9 mouse cellular contexts compared by ENCODE assay signal in genomic region chr4:150625425-150625824, GRCm38 (mm10). TPM values are rescaled to one million over a fixed set of nuclear protein-coding genes. Genes with fewer than 3 reads are reported as not detected.
DNase-seq lines count a peak whose midpoint lies in the region; ATAC-seq and TF ChIP-seq lines count a peak whose summit lies in the region.
"Had no signal": no experiment of that assay in that cellular context is flagged by ENCODE, and none has a peak within 500 bp of the region (broad histone marks: within the 10 kb centered on the region; RNA-seq: fewer than 3 reads in every experiment).

No protein-coding gene starts in this region.

- intact Hi-C loops in left cerebral cortex, postnatal 4 days (cut with DNase I): no loop called here

- peak; percentile 88 for TF ChIP-seq CTCF in hindbrain, postnatal 0 days (IDR thresholded peaks at IDR 0.05; ENCODE audit: low read depth)

- H3K9me3 ChIP-seq in hindbrain, postnatal 0 days (ENCODE audit: low read length): no peaks in the 10 kb centered on the region
- no peaks in the 10 kb centered on the region for H3K9me3 ChIP-seq in midbrain, embryonic 12.5 days

- H3K27me3 ChIP-seq in hindbrain, postnatal 0 days (ENCODE audit: insufficient read depth, low read length): no peaks in the 10 kb centered on the region
- no peaks in the 10 kb centered on the region for H3K27me3 ChIP-seq in midbrain, embryonic 12.5 days

- no peak overlapping the region for H3K4me3 ChIP-seq in hindbrain, postnatal 0 days (ENCODE audit: low read length)
- H3K4me3 ChIP-seq in midbrain, embryonic 12.5 days: no peak overlapping the region
- H3K4me3 ChIP-seq: myocyte had no signal

- peak; percentile 60 for DNase-seq in right cerebral cortex, adult 18-20 months
- DNase-seq in right cerebral cortex, postnatal 25 days: no peak
- peak; percentile 66 for DNase-seq in cerebellum, adult 11 months
- DNase-seq in forelimb bud, embryonic 11.5 days (ENCODE audit: low read depth, low spot score): peak; percentile 64
- peak; percentile 83 for DNase-seq in hindbrain, postnatal 0 days (ENCODE audit: low spot score)
- DNase-seq in left cerebral cortex, postnatal 4 days: peak; percentile 76
- peak; percentile 47 to 76 for DNase-seq in spleen, postnatal 10 days (ENCODE audit: low spot score in 2 of 2)

- WGBS in hindbrain, postnatal 0 days: 13% methylated on average over 1 of the region's 1 CpGs
- WGBS in midbrain, embryonic 12.5 days: 49% methylated on average over 1 of the region's 1 CpGs

- H3K4me2 ChIP-seq in hindbrain, postnatal 0 days (ENCODE audit: low read depth, low read length): no peak overlapping the region
- no peak overlapping the region for H3K4me2 ChIP-seq in midbrain, embryonic 12.5 days (replicated peaks)

- no peak overlapping the region for H3K27ac ChIP-seq in hindbrain, postnatal 0 days
- H3K27ac ChIP-seq in midbrain, embryonic 12.5 days (replicated peaks): no peak overlapping the region

- no peaks in the 10 kb centered on the region for H3K4me1 ChIP-seq in hindbrain, postnatal 0 days (ENCODE audit: insufficient read depth, low read length)
- no peaks in the 10 kb centered on the region for H3K4me1 ChIP-seq in midbrain, embryonic 12.5 days

- H3K36me3 ChIP-seq in hindbrain, postnatal 0 days (ENCODE audit: insufficient read depth, low read length): peaks cover 15% of the 10 kb centered on the region; the same call in 1 of the 2 replicates
- peaks cover 9% of the 10 kb centered on the region for H3K36me3 ChIP-seq in midbrain, embryonic 12.5 days

- no peak overlapping the region for H3K9ac ChIP-seq in hindbrain, postnatal 0 days (replicated peaks; ENCODE audit: low read length)
- H3K9ac ChIP-seq in midbrain, embryonic 12.5 days (replicated peaks): no peak overlapping the region

- ATAC-seq in hindbrain, postnatal 0 days: peak; percentile 61
- ATAC-seq in midbrain, embryonic 12.5 days (ENCODE audit: low FRiP score, low read depth): peak; percentile 66

RNA-seq across cellular contexts. Expression of gene Slc45a1, which starts 26.5 kb away (rescaled TPM):
- total RNA-seq in hindbrain, postnatal 0 days (2014; rRNA removed): 49.6 and 51.3 TPM in 2 replicates
- 41.7 and 47.5 TPM in 2 replicates for polyA plus RNA-seq in hindbrain, postnatal 0 days (2015; fragmentation: Nextera tagmentation; extraction: Ambion mirVana)
- total RNA-seq in left cerebral cortex, postnatal 4 days (2021): 10 to 100 TPM; 40.9 to 41.7 TPM
- 7.8 and 9.8 TPM in 2 replicates for polyA plus RNA-seq in midbrain, embryonic 12.5 days (2016; fragmentation: Nextera tagmentation; extraction: Ambion mirVana)
- polyA plus RNA-seq: myocyte had no signal
